Mouse (Mus musculus): ENCODE measurements at regions not wholly inside any gene's neighbourhood (a gene's known extent, or its start where the extent isn't known, plus 50 kb on each side); places are given as distances from the start of the nearest gene placed in this dataset.

DNA sequence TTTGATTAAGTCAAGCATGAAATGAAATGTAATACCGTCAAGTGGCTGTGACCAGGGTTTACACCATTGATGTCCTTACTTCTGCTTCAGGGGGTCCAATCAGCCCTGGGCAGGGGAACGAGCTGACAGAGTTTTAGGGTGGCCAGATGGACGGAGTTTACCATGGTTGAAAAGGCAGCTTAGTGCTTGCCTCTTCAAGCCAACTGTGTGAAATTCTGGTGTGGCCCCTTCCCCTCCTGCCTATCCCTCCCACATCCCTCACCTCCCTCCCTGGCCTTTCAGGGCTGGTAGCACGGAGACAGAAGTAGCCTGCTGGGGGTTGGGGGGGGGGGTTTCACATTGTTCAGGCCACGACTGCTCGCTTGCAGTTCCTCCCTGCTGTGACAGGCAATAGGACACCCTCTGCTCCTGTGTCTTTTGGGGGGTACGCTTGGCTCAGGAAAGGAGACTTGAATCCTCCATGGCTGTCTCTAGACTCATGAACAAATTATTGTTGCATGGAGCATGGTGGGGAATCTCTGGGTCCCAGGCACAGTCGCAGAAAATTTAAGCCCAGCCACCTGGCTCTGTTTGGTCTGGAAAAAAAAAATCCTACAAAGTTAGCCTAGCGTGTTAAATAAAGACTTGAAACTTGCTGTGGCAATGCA lies 262.4 kb upstream of the Irx3 start:
- Histone ChIP-seq H3K27me3 (peaks cover 98% of the 10 kb centered on the region), H3K4me2 (no peak overlapping the region), H3K4me3 (replicated peaks) (no peak overlapping the region), H3K4me1 (replicated peaks) (peaks cover 16% of the 10 kb centered on the region), H3K36me3 (no peaks in the 10 kb centered on the region), H3K9me3 (no peaks in the 10 kb centered on the region), H3K9ac (replicated peaks) (no peak overlapping the region), H3K27ac (no peak overlapping the region)
- WGBS: 13% methylated on average over 9 of the region's 9 CpGs
- no peak; the same call in 1 of the 2 replicates for ATAC-seq (ENCODE audit: insufficient number of reproducible peaks, insufficient read depth, low FRiP score, low TSS enrichment, low read depth)

GRCm38 (mm10) chr8:92063333-92063732 lies 261.5 kb upstream of the Irx3 start:
- peaks cover 96% of the 10 kb centered on the region for H3K27me3 ChIP-seq
- no peak for ATAC-seq (ENCODE audit: insufficient number of reproducible peaks, insufficient read depth, low FRiP score, low TSS enrichment, low read depth)

GRCm38 (mm10) chr8:92059471-92059870 lies 257.6 kb upstream of the Irx3 start:
- no peak for ATAC-seq (ENCODE audit: insufficient number of reproducible peaks, insufficient read depth, low FRiP score, low TSS enrichment, low read depth)
- H3K9ac ChIP-seq (replicated peaks): no peak overlapping the region
- no peak overlapping the region for H3K4me3 ChIP-seq (replicated peaks)
- H3K27me3 ChIP-seq: peaks cover 90% of the 10 kb centered on the region
- no peaks in the 10 kb centered on the region for H3K36me3 ChIP-seq
- no peak overlapping the region for H3K27ac ChIP-seq
- no peak overlapping the region for H3K4me2 ChIP-seq
- no peaks in the 10 kb centered on the region for H3K9me3 ChIP-seq
- WGBS: 85% methylated on average over 5 of the region's 5 CpGs
- peaks cover 4% of the 10 kb centered on the region for H3K4me1 ChIP-seq (replicated peaks)

More at GRCm38 (mm10) chr8:92063333-92063732, 261.5 kb upstream of the Irx3 start:
- Histone ChIP-seq H3K9me3 (no peaks in the 10 kb centered on the region), H3K4me2 (no peak overlapping the region), H3K4me1 (replicated peaks) (peaks cover 16% of the 10 kb centered on the region), H3K4me3 (replicated peaks) (no peak overlapping the region), H3K36me3 (no peaks in the 10 kb centered on the region), H3K27ac (no peak overlapping the region), H3K9ac (replicated peaks) (no peak overlapping the region)
- WGBS: 76% methylated on average over 4 of the region's 4 CpGs

- no peaks in the 10 kb centered on the region for H3K36me3 ChIP-seq
- H3K4me2 ChIP-seq: no peak overlapping the region
- H3K4me1 ChIP-seq (replicated peaks): no peaks in the 10 kb centered on the region
- H3K27me3 ChIP-seq: peaks cover 84% of the 10 kb centered on the region
- no peak for ATAC-seq (ENCODE audit: insufficient number of reproducible peaks, insufficient read depth, low FRiP score, low TSS enrichment, low read depth)
- WGBS: 56% methylated on average over 10 of the region's 10 CpGs
- no peaks in the 10 kb centered on the region for H3K9me3 ChIP-seq
- H3K4me3 ChIP-seq (replicated peaks): no peak overlapping the region
- no peak overlapping the region for H3K27ac ChIP-seq
- no peak overlapping the region for H3K9ac ChIP-seq (replicated peaks)
Observed at GRCm38 (mm10) chr8:92058953-92059352, 257.1 kb upstream of the Irx3 start.

DNA sequence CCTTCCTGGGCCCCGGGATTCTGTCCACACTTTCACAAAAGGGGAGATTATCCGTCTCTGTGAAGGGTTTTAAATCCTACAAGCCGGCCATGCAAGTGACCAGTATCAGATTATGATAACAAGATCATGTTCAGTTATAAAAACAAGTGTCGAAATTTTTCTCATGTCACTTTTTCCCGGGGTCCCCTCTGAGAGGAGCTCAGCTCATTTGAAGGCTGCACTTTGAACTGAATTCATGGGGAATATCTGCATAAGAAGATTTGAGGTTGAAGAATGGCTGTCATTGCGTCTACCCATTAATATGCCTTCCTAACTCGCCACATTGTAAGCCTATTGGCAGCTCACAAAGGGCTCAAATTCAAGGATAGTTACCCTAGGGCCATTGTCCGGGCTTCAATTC lies 256.0 kb upstream of the Irx3 start:
- Histone ChIP-seq H3K27ac (no peak overlapping the region), H3K9ac (replicated peaks) (no peak overlapping the region), H3K9me3 (0 out of 2 replicates have a peak, but pooled peaks cover 4% of the 10 kb centered on the region), H3K27me3 (peaks cover 73% of the 10 kb centered on the region), H3K36me3 (no peaks in the 10 kb centered on the region), H3K4me2 (no peak overlapping the region), H3K4me3 (replicated peaks) (no peak overlapping the region), H3K4me1 (replicated peaks) (no peaks in the 10 kb centered on the region)
- ATAC-seq (ENCODE audit: insufficient number of reproducible peaks, insufficient read depth, low FRiP score, low TSS enrichment, low read depth): no peak
- 75% methylated on average over 8 of the region's 8 CpGs for WGBS

DNA sequence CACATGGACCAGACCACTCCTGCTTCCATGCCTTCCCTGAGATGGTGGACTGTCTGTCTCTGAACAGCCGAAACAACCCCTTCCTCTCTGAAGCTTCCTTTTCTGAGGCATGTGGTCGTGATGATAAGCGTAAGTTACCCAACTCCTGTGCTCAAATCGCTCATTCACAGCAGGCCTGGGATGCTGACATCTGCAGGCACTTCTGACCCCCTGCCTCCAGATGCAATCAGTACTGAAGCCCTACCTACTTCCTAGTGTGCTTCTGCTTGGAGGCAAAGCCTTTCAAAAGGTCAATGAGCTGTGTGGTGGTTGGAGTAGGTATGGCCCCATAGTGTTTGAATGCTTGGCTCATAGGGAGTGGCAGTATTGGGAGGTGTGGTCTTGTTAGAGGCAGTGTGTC lies 253.7 kb upstream of the Irx3 start:
- no peak overlapping the region for H3K4me3 ChIP-seq (replicated peaks)
- no peak overlapping the region for H3K9ac ChIP-seq (replicated peaks)
- ATAC-seq (ENCODE audit: insufficient number of reproducible peaks, insufficient read depth, low FRiP score, low TSS enrichment, low read depth): no peak
- no peaks in the 10 kb centered on the region for H3K36me3 ChIP-seq
- peaks cover 59% of the 10 kb centered on the region for H3K27me3 ChIP-seq
- H3K4me2 ChIP-seq: no peak overlapping the region
- H3K27ac ChIP-seq: no peak overlapping the region
- 0 out of 2 replicates have a peak, but pooled peaks cover 4% of the 10 kb centered on the region for H3K9me3 ChIP-seq
- H3K4me1 ChIP-seq (replicated peaks): no peaks in the 10 kb centered on the region
- 75% methylated on average over 4 of the region's 4 CpGs for WGBS

DNA sequence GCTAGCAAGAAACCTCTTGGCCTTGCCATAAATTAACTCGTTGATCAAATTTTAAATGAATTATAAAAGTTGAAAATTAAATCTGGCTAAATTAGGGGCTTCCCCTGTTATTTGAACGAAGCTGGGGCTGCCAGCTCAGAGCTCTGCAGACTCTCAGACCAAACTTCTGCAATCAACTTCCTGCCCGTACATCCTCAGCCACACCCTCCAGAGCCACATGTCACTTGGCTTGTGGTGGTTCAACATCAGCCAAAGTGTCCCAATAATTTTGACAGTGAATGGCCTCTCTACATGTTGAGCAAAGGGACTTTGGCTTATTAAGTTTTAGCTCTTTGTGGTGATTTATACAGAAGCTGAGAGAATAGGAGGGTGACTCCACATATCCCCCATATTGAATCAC lies 242.8 kb upstream of the Irx3 start:
- no peak overlapping the region for H3K27ac ChIP-seq
- 61% methylated on average over 3 of the region's 3 CpGs for WGBS
- H3K27me3 ChIP-seq: peaks cover 62% of the 10 kb centered on the region
- no peaks in the 10 kb centered on the region for H3K36me3 ChIP-seq
- ATAC-seq (ENCODE audit: insufficient number of reproducible peaks, insufficient read depth, low FRiP score, low TSS enrichment, low read depth): no peak
- H3K9ac ChIP-seq (replicated peaks): no peak overlapping the region
- no peak overlapping the region for H3K4me2 ChIP-seq
- no peaks in the 10 kb centered on the region for H3K4me1 ChIP-seq (replicated peaks)
- H3K9me3 ChIP-seq: no peaks in the 10 kb centered on the region; the same call in 1 of the 2 replicates
- no peak overlapping the region for H3K4me3 ChIP-seq (replicated peaks)

DNA sequence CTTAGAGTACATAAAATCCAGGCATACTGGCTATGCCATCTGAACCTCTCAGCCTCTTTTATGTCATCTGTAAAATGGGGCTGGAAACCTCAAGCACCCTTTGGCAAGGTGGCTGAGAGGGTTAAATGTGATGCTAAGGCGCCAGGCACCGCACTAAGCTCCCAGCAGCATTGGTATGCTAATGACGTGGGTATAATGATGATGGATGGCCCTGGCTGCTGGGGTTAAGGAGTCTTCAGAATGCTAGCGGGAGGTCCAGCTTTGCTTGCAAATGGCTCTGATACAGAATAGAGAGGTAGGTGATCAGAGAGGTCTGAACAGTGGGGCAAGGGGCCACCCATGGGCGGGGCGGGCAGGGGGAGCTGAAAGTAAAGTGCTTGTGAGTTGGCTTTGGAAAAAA lies 241.1 kb upstream of the Irx3 start:
- Histone ChIP-seq H3K27ac (no peak overlapping the region), H3K4me1 (replicated peaks) (no peaks in the 10 kb centered on the region), H3K9ac (replicated peaks) (no peak overlapping the region), H3K36me3 (no peaks in the 10 kb centered on the region), H3K4me2 (no peak overlapping the region), H3K9me3 (no peaks in the 10 kb centered on the region; the same call in 1 of the 2 replicates), H3K27me3 (peaks cover 63% of the 10 kb centered on the region), H3K4me3 (replicated peaks) (no peak overlapping the region)
- no peak for ATAC-seq (ENCODE audit: insufficient number of reproducible peaks, insufficient read depth, low FRiP score, low TSS enrichment, low read depth)
- WGBS: 7% methylated on average over 6 of the region's 6 CpGs

DNA sequence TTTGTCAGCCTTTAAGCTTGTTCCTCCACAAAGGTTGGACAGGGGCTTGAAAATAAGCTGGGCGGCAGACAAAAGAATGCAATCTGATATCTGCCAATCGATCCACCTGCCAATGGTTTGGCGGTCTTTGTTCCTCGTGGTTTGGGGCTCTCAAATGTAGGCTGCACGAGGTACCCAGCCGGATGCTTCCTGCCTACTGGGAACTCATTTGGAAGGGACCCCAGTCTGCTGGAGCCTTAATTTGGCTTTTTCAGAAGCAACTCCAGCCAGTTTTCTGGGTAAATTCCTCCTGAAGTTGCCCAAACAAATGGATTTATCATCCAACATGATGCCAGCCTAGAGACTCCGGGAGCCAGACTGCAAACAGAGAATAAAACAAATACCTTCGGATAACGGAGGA lies 228.1 kb upstream of the Irx3 start:
- WGBS: 50% methylated on average over 9 of the region's 9 CpGs
- no peak overlapping the region for H3K27ac ChIP-seq

GRCm38 (mm10) chr8:92029516-92029915 lies 227.6 kb upstream of the Irx3 start:
- Histone ChIP-seq H3K4me2 (no peak overlapping the region), H3K4me1 (replicated peaks) (no peaks in the 10 kb centered on the region), H3K27ac (no peak overlapping the region), H3K27me3 (peaks cover 87% of the 10 kb centered on the region), H3K9me3 (no peaks in the 10 kb centered on the region), H3K36me3 (no peaks in the 10 kb centered on the region), H3K4me3 (replicated peaks) (no peak overlapping the region), H3K9ac (replicated peaks) (no peak overlapping the region)
- ATAC-seq (ENCODE audit: insufficient number of reproducible peaks, insufficient read depth, low FRiP score, low TSS enrichment, low read depth): no peak
- WGBS: 36% methylated on average over 6 of the region's 6 CpGs

More for the DNA sequence above, 228.1 kb upstream of the Irx3 start:
- no peak for ATAC-seq (ENCODE audit: insufficient number of reproducible peaks, insufficient read depth, low FRiP score, low TSS enrichment, low read depth)
- H3K9me3 ChIP-seq: no peaks in the 10 kb centered on the region
- no peak overlapping the region for H3K4me3 ChIP-seq (replicated peaks)
- H3K4me2 ChIP-seq: no peak overlapping the region
- no peaks in the 10 kb centered on the region for H3K4me1 ChIP-seq (replicated peaks)
- no peak overlapping the region for H3K9ac ChIP-seq (replicated peaks)
- H3K36me3 ChIP-seq: no peaks in the 10 kb centered on the region
- peaks cover 88% of the 10 kb centered on the region for H3K27me3 ChIP-seq

DNA sequence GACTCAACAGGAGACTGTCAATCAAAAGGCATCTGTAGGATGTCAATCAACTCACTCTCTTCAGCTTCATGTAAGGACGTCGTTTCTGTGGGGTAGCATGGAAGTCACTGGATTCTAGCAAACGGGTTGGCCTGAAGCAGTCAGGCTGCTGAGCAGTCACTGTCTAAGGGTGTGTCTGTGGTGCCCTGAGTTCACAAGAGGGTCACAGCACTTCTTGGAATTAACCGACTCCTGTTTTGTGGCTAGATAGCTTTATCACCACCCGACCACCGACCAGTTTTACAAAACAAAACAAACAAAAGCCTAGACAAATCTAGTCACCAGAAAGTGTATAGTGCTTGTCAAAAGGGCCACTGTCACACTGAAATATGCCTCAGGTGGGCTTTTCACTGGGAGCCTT lies 226.4 kb upstream of the Irx3 start:
- Histone ChIP-seq H3K4me2 (no peak overlapping the region), H3K4me3 (replicated peaks) (no peak overlapping the region), H3K4me1 (replicated peaks) (peaks cover 5% of the 10 kb centered on the region; the same call in 1 of the 2 replicates), H3K9me3 (no peaks in the 10 kb centered on the region), H3K9ac (replicated peaks) (no peak overlapping the region), H3K27me3 (peaks cover 94% of the 10 kb centered on the region), H3K36me3 (no peaks in the 10 kb centered on the region), H3K27ac (no peak overlapping the region)
- WGBS: 14% methylated on average over 6 of the region's 6 CpGs
- ATAC-seq (ENCODE audit: insufficient number of reproducible peaks, insufficient read depth, low FRiP score, low TSS enrichment, low read depth): no peak

- H3K27ac ChIP-seq: no peak overlapping the region
- H3K9ac ChIP-seq (replicated peaks): no peak overlapping the region
- ATAC-seq (ENCODE audit: insufficient number of reproducible peaks, insufficient read depth, low FRiP score, low TSS enrichment, low read depth): no peak
- WGBS: 9% methylated on average over 8 of the region's 8 CpGs
- H3K27me3 ChIP-seq: peaks cover 97% of the 10 kb centered on the region
- H3K36me3 ChIP-seq: no peaks in the 10 kb centered on the region
- H3K4me3 ChIP-seq (replicated peaks): no peak overlapping the region
- H3K4me2 ChIP-seq: no peak overlapping the region
- H3K4me1 ChIP-seq (replicated peaks): peaks cover 5% of the 10 kb centered on the region; the same call in 1 of the 2 replicates
- no peaks in the 10 kb centered on the region for H3K9me3 ChIP-seq
Observed at GRCm38 (mm10) chr8:92024133-92024532, 222.3 kb upstream of the Irx3 start.

Data from limb, embryonic 12.5 days (tissue).